Mouse (Mus musculus) forebrain, embryonic 14.5 days (tissue): ENCODE measurements around the gene Grip2. TPM values are rescaled to one million over a fixed set of nuclear protein-coding genes. Genes with fewer than 3 reads are reported as not detected.

ENCODE experiments used
- ATAC-seq: fragments of 200-750 bp; cut with Nextera tagmentation; 2 replicates; pipeline ENCODE4 v1.8.0; 2017; ENCODE audit warnings: mild to moderate bottlenecking, moderate library complexity
- DNase-seq: peaks from one replicate; pipeline ENCODE4 v3.0.0-alpha.2; 2015; ENCODE audit warnings: low spot score
- H3K27ac ChIP-seq: fragments of 300-500 bp; sonication (generic); 2 replicates; pipeline ENCODE4 v1.5.1; 2014; ENCODE audit warnings: low read depth, mild to moderate bottlenecking, control low read depth, low read length, moderate library complexity
- H3K27me3 ChIP-seq: fragments of 300-500 bp; sonication (generic); replicated peaks from 2 replicates; pipeline ENCODE4 v1.6.1; 2014; ENCODE audit warnings: low read length, control low read depth, mixed read lengths; ENCODE audit not compliant: control insufficient read depth, insufficient read depth
- H3K36me3 ChIP-seq: fragments of 300-500 bp; sonication (generic); 2 replicates; pipeline ENCODE4 v1.6.1; 2014; ENCODE audit warnings: low read length, control low read depth; ENCODE audit not compliant: control insufficient read depth, insufficient read depth
- H3K4me1 ChIP-seq: fragments of 300-500 bp; sonication (generic); 2 replicates; pipeline ENCODE4 v1.6.1; 2014; ENCODE audit warnings: antibody characterized with exemption, low read length, control low read depth; ENCODE audit not compliant: control insufficient read depth, insufficient read depth
- H3K4me2 ChIP-seq: fragments of 300-500 bp; sonication (generic); 2 replicates; pipeline ENCODE4 v1.6.1; 2014; ENCODE audit warnings: mild to moderate bottlenecking, control low read depth, low read length
- H3K4me3 ChIP-seq: fragments of 300-500 bp; sonication (generic); 2 replicates; pipeline ENCODE4 v1.5.1; 2014; ENCODE audit warnings: low read depth, low read length, control low read depth
- H3K9ac ChIP-seq: fragments of 300-500 bp; sonication (generic); 2 replicates; pipeline ENCODE4 v1.6.1; 2014; ENCODE audit warnings: mild to moderate bottlenecking, low read length, control low read depth, moderate library complexity
- H3K9me3 ChIP-seq: fragments of 300-500 bp; sonication (generic); replicated peaks from 2 replicates; pipeline ENCODE4 v1.6.1; 2016; ENCODE audit warnings: low read length, control low read depth, mixed read lengths; ENCODE audit not compliant: control insufficient read depth
- WGBS: fragments of 180-500 bp; shearing (Covaris S2); extraction: QIAGEN DNeasy Blood & Tissue Kit; methylation state at CpG from one replicate; pipeline ENCODE4 v1.1.7; 2014; 5-methylcytosine and 5-hydroxymethylcytosine counted together
- polyA plus RNA-seq: library from polyadenylated mRNA; unstranded; fragments of >200 nt; fragmentation: Nextera tagmentation; extraction: Ambion mirVana; gene quantifications from 2 replicates; pipeline ENCODE4 v1.2.1, GENCODE M21; 2014

Grip2 gene
- polyA plus RNA-seq, 1 experiment from 2014 or later, result 2.6 TPM

GRCm38 (mm10) chr6:91842897-91843627, 16.0 kb upstream of the Grip2 start:
- Histone ChIP-seq H3K4me1 (peaks cover 11% of the 10 kb centered on the region), H3K27me3 (peaks cover 30% of the 10 kb centered on the region), H3K4me3 (peak overlapping the region; percentile 53), H3K4me2 (peak overlapping the region; percentile 87), H3K27ac (no peak overlapping the region), H3K36me3 (no peaks in the 10 kb centered on the region), H3K9me3 (no peaks in the 10 kb centered on the region), H3K9ac (peak overlapping the region; percentile 70)
- ATAC-seq (0 out of 2 replicates have a peak, but pooled peaks have one; percentile 3), DNase-seq (no peak)
- WGBS, result 4% methylated on average over 45 of the region's 46 CpGs

- peak overlapping the region; percentile 57 for H3K4me2 ChIP-seq
- H3K27ac ChIP-seq, result peak overlapping the region; percentile 92
- 3% methylated on average over 23 of the region's 23 CpGs for WGBS
- peak overlapping the region; percentile 28 for H3K4me3 ChIP-seq
- peaks cover 11% of the 10 kb centered on the region for H3K4me1 ChIP-seq
- H3K27me3 ChIP-seq, result peaks cover 23% of the 10 kb centered on the region
- no peaks in the 10 kb centered on the region for H3K36me3 ChIP-seq
- DNase-seq, result peak; percentile 91
- no peaks in the 10 kb centered on the region for H3K9me3 ChIP-seq
- ATAC-seq, result peak; percentile 89
- peak overlapping the region; percentile 59 for H3K9ac ChIP-seq
Measured at GRCm38 (mm10) chr6:91839010-91839871, 12.2 kb upstream of the Grip2 start.

GRCm38 (mm10) chr6:91832863-91833440, 5.9 kb upstream of the Grip2 start:
- DNase-seq (no peak), ATAC-seq (no peak)
- no peak overlapping the region for H3K9ac ChIP-seq
- no peaks in the 10 kb centered on the region for H3K27me3 ChIP-seq
- H3K27ac ChIP-seq, result no peak overlapping the region
- H3K4me3 ChIP-seq, result no peak overlapping the region
- no peak overlapping the region for H3K4me2 ChIP-seq
- no peaks in the 10 kb centered on the region for H3K36me3 ChIP-seq
- H3K9me3 ChIP-seq, result no peaks in the 10 kb centered on the region
- 63% methylated on average over 3 of the region's 3 CpGs for WGBS
- no peaks in the 10 kb centered on the region for H3K4me1 ChIP-seq

- WGBS, result 70% methylated on average over 5 of the region's 5 CpGs
Measured at GRCm38 (mm10) chr6:91827926-91828325, 876 bp upstream of the Grip2 start.

GRCm38 (mm10) chr6:91818271-91818670, 8.8 kb downstream of the Grip2 start:
- ATAC-seq, result no peak
- H3K4me1 ChIP-seq, result no peaks in the 10 kb centered on the region
- DNase-seq, result no peak
- H3K27me3 ChIP-seq, result no peaks in the 10 kb centered on the region
- no peak overlapping the region for H3K9ac ChIP-seq
- WGBS, result 88% methylated on average over 8 of the region's 8 CpGs
- H3K27ac ChIP-seq, result no peak overlapping the region
- no peaks in the 10 kb centered on the region for H3K9me3 ChIP-seq
- H3K4me2 ChIP-seq, result no peak overlapping the region
- H3K36me3 ChIP-seq, result no peaks in the 10 kb centered on the region
- no peak overlapping the region for H3K4me3 ChIP-seq

More at GRCm38 (mm10) chr6:91827926-91828325, 876 bp upstream of the Grip2 start:
- Histone ChIP-seq H3K27ac (no peak overlapping the region), H3K4me3 (no peak overlapping the region), H3K4me2 (no peak overlapping the region), H3K9me3 (no peaks in the 10 kb centered on the region), H3K36me3 (no peaks in the 10 kb centered on the region), H3K27me3 (no peaks in the 10 kb centered on the region), H3K9ac (no peak overlapping the region), H3K4me1 (no peaks in the 10 kb centered on the region)
- DNase-seq (no peak), ATAC-seq (no peak)

GRCm38 (mm10) chr6:91815976-91816375, 11.1 kb downstream of the Grip2 start:
- WGBS, result 80% methylated on average over 6 of the region's 6 CpGs
- no peaks in the 10 kb centered on the region for H3K36me3 ChIP-seq
- H3K9me3 ChIP-seq, result no peaks in the 10 kb centered on the region
- no peak for DNase-seq
- no peak overlapping the region for H3K4me2 ChIP-seq
- H3K27me3 ChIP-seq, result no peaks in the 10 kb centered on the region
- ATAC-seq, result no peak
- no peak overlapping the region for H3K4me3 ChIP-seq
- no peak overlapping the region for H3K27ac ChIP-seq
- no peaks in the 10 kb centered on the region for H3K4me1 ChIP-seq
- H3K9ac ChIP-seq, result no peak overlapping the region

- H3K4me1 ChIP-seq, result no peaks in the 10 kb centered on the region
- no peak overlapping the region for H3K4me2 ChIP-seq
- H3K27me3 ChIP-seq, result no peaks in the 10 kb centered on the region
- H3K27ac ChIP-seq, result no peak overlapping the region
- no peaks in the 10 kb centered on the region for H3K36me3 ChIP-seq
- ATAC-seq (no peak), DNase-seq (no peak)
- H3K9ac ChIP-seq, result no peak overlapping the region
- no peak overlapping the region for H3K4me3 ChIP-seq
- 90% methylated on average over 3 of the region's 3 CpGs for WGBS
- no peaks in the 10 kb centered on the region for H3K9me3 ChIP-seq
Measured at GRCm38 (mm10) chr6:91813611-91814010, 13.4 kb downstream of the Grip2 start.

GRCm38 (mm10) chr6:91810007-91810406, 17.0 kb downstream of the Grip2 start:
- Histone ChIP-seq H3K27ac (no peak overlapping the region), H3K36me3 (no peaks in the 10 kb centered on the region), H3K4me2 (no peak overlapping the region), H3K27me3 (no peaks in the 10 kb centered on the region; the same call in 1 of the 2 replicates), H3K9me3 (no peaks in the 10 kb centered on the region), H3K4me1 (no peaks in the 10 kb centered on the region), H3K9ac (no peak overlapping the region), H3K4me3 (no peak overlapping the region)
- ATAC-seq (no peak), DNase-seq (no peak)
- WGBS, result 45% methylated on average over 1 of the region's 1 CpGs
